Mouse (Mus musculus) myocyte (in vitro differentiated cells): ENCODE measurements around the gene Xpo6. TPM values are rescaled to one million over a fixed set of nuclear protein-coding genes. Genes with fewer than 3 reads are reported as not detected.

ENCODE experiments used
- H3K27me3 ChIP-seq: one replicate; pipeline ENCODE4 v1.6.1; 2011; ENCODE audit not compliant: control insufficient read depth, insufficient read depth, insufficient read length
- H3K36me3 ChIP-seq: one replicate; pipeline ENCODE4 v1.6.1; 2011; ENCODE audit not compliant: control insufficient read depth, insufficient read depth
- H3K4me2 ChIP-seq: one replicate; pipeline ENCODE4 v1.6.1; 2011; ENCODE audit warnings: low read depth, control low read depth
- H3K4me3 ChIP-seq: one replicate; pipeline ENCODE4 v1.5.1; 2011; ENCODE audit warnings: mild to moderate bottlenecking, control low read depth, moderate library complexity
- H3K79me2 ChIP-seq: one replicate; pipeline ENCODE4 v1.6.1; 2011; ENCODE audit not compliant: control insufficient read depth, insufficient read depth
- H3ac ChIP-seq: one replicate; pipeline ENCODE4 v1.6.1; 2011; ENCODE audit not compliant: control insufficient read depth, insufficient read length
- CEBPB ChIP-seq: IDR thresholded peaks from 2 replicates; pipeline ENCODE4 v1.6.1; 2011; ENCODE audit warnings: mild to moderate bottlenecking, moderate library complexity; ENCODE audit not compliant: poor library complexity, insufficient read depth, severe bottlenecking
- E2F4 ChIP-seq: IDR thresholded peaks from one replicate; pipeline ENCODE4 v1.6.1; 2011; ENCODE audit warnings: mild to moderate bottlenecking, control low read depth, moderate library complexity; ENCODE audit not compliant: insufficient read depth
- MAX ChIP-seq: IDR thresholded peaks from one replicate; pipeline ENCODE4 v1.6.1; 2011; ENCODE audit warnings: low read depth, mild to moderate bottlenecking, control low read depth
- MYOD1 ChIP-seq, 3 experiments: IDR thresholded peaks; one replicate each; pipeline ENCODE4 v1.6.1; 2011; ENCODE audit warnings: control low read depth in 2 of 3, low read depth in 2 of 3, mild to moderate bottlenecking in 2 of 3, moderate library complexity in 1 of 3; ENCODE audit not compliant: insufficient read length in 2 of 3, control insufficient read depth in 1 of 3
- MYOG ChIP-seq, 3 experiments: IDR thresholded peaks; one replicate each; pipeline ENCODE4 v1.6.1; 2011; ENCODE audit warnings: control low read depth in 2 of 3, low read depth in 2 of 3, mild to moderate bottlenecking in 2 of 3; ENCODE audit not compliant: insufficient read length in 2 of 3, control insufficient read depth in 1 of 3, insufficient read depth in 1 of 3
- POLR2A ChIP-seq: IDR thresholded peaks from one replicate; pipeline ENCODE4 v1.6.1; 2011; ENCODE audit warnings: low read depth, mild to moderate bottlenecking, control low read depth, moderate library complexity; ENCODE audit not compliant: insufficient read length
- POLR2AphosphoS2 ChIP-seq: IDR thresholded peaks from one replicate; pipeline ENCODE4 v1.6.1; 2011; ENCODE audit warnings: low read depth, control low read depth; ENCODE audit not compliant: insufficient read length
- REST ChIP-seq: IDR thresholded peaks from one replicate; pipeline ENCODE4 v1.6.1; 2011; ENCODE audit warnings: mild to moderate bottlenecking, control low read depth, moderate library complexity; ENCODE audit not compliant: insufficient read depth, insufficient read length
- SRF ChIP-seq: IDR thresholded peaks from one replicate; pipeline ENCODE4 v1.6.1; 2011; ENCODE audit warnings: low read depth; ENCODE audit not compliant: control insufficient read depth, insufficient read length
- TCF12 ChIP-seq: IDR thresholded peaks from one replicate; pipeline ENCODE4 v1.6.1; 2011; ENCODE audit warnings: mild to moderate bottlenecking, control low read depth; ENCODE audit not compliant: poor library complexity, insufficient read depth, severe bottlenecking
- TCF3 ChIP-seq: IDR thresholded peaks from one replicate; pipeline ENCODE4 v1.6.1; 2011; ENCODE audit warnings: low read depth, control low read depth; ENCODE audit not compliant: insufficient read length
- USF1 ChIP-seq: IDR thresholded peaks from one replicate; pipeline ENCODE4 v1.6.1; 2011; ENCODE audit warnings: low read depth, mild to moderate bottlenecking, control low read depth, moderate library complexity
- polyA plus RNA-seq: library from polyadenylated mRNA; unstranded; fragments of >200 nt; fragmentation: generic; extraction: Trizol; gene quantifications from one replicate; pipeline ENCODE4 v1.2.1, GENCODE M21; 2012; ENCODE audit warnings: missing spikeins

The Xpo6 gene
- polyA plus RNA-seq, 1 experiment = 36.4 TPM

DNA sequence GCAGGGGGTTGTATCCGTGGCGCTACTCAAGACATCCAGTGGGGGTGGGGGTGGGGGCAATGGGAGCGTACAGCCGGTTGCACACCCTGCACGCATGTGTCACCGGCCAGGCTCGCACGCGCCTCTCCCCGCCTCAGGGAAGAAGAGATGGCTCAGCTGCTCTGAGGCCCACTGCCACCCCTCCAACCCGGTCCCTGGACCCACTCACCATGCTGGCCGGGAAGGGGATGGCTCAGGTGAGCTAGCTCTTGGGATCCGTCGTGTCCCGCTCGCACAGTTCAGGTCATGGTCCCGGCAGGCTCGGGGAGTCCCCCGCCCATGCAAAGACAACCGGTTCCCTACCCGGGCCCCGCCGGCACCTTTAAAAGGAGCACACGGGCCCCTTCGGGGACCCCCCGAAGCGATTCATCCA lies 604 bp downstream of the Xpo6 start:
- Histone ChIP-seq H3K79me2 (peaks cover 53% of the 10 kb centered on the region), H3K4me3 (peak overlapping the region; percentile 66), H3ac (peak overlapping the region; percentile 80), H3K27me3 (peaks cover 2% of the 10 kb centered on the region), H3K36me3 (no peaks in the 10 kb centered on the region), H3K4me2 (peak overlapping the region; percentile 71)
- TF ChIP-seq POLR2A = peak; percentile 58
- TF ChIP-seq CEBPB = no peak
- no peak for TF ChIP-seq USF1
- TF ChIP-seq POLR2AphosphoS2 = peak; percentile 59
- peak in 1 of 3 experiments; percentile 79 for TF ChIP-seq MYOD1 (IDR thresholded peaks at IDR 0.05; ENCODE audit: control insufficient read depth in 1 of 3, insufficient read length in 2 of 3, low read depth in 2 of 3)
- peak in 2 of 3 experiments; percentile 58 to 79 for TF ChIP-seq MYOG (IDR thresholded peaks at IDR 0.05; ENCODE audit: control insufficient read depth in 1 of 3, insufficient read depth in 1 of 3, insufficient read length in 2 of 3, low read depth in 2 of 3)
- TF ChIP-seq SRF = no peak
- no peak for TF ChIP-seq TCF12
- no peak for TF ChIP-seq TCF3
- no peak for TF ChIP-seq MAX
- no peak for TF ChIP-seq E2F4
- TF ChIP-seq REST = no peak

DNA sequence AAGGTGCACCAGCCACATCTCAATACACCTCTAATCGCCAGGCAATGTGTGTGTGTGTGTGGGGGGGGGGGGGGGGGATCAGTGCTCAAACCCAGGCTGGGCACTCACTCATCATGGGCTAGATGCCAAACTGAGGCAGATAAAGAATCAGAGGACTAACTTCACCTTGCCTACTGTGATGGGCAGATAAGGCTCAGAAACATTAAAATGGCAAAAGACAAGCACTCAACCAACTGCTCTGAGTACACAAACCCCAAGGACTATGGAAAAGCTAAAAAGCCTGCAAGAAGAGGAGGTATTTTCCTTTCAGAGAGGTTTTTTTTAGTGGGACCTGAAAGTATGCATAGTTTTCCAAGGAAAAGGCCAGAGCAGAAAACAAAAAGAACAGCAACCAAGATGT lies 1.4 kb downstream of the Xpo6 start:
- Histone ChIP-seq H3K4me2 (peak overlapping the region; percentile 71), H3ac (peak overlapping the region; percentile 80), H3K36me3 (no peaks in the 10 kb centered on the region), H3K4me3 (peak overlapping the region; percentile 66), H3K79me2 (peaks cover 60% of the 10 kb centered on the region), H3K27me3 (no peaks in the 10 kb centered on the region)
- TF ChIP-seq TCF12 = no peak
- TF ChIP-seq USF1 = no peak
- no peak for TF ChIP-seq TCF3
- no peak for TF ChIP-seq MAX
- no peak for TF ChIP-seq CEBPB
- no peak for TF ChIP-seq E2F4
- TF ChIP-seq REST = no peak
- no peak for TF ChIP-seq MYOG (IDR thresholded peaks at IDR 0.05; ENCODE audit: control insufficient read depth in 1 of 3, insufficient read depth in 1 of 3, insufficient read length in 2 of 3, low read depth in 2 of 3)
- no peak for TF ChIP-seq POLR2A
- no peak for TF ChIP-seq SRF

GRCm38 (mm10) chr7:126194175-126194574 lies 6.1 kb downstream of the Xpo6 start:
- no peak for TF ChIP-seq SRF
- no peak for TF ChIP-seq USF1
- TF ChIP-seq MYOG (IDR thresholded peaks at IDR 0.05; ENCODE audit: control insufficient read depth in 1 of 3, insufficient read depth in 1 of 3, insufficient read length in 2 of 3, low read depth in 2 of 3) = no peak
- TF ChIP-seq REST = no peak
- no peak for TF ChIP-seq POLR2A
- no peak for TF ChIP-seq TCF3
- TF ChIP-seq TCF12 = no peak
- no peak for TF ChIP-seq E2F4
- Histone ChIP-seq H3K27me3 (no peaks in the 10 kb centered on the region), H3K36me3 (no peaks in the 10 kb centered on the region)

GRCm38 (mm10) chr7:126191471-126191870 lies 8.8 kb downstream of the Xpo6 start:
- H3K4me2 ChIP-seq = no peak overlapping the region
- no peaks in the 10 kb centered on the region for H3K36me3 ChIP-seq
- TF ChIP-seq MYOG (IDR thresholded peaks at IDR 0.05; ENCODE audit: control insufficient read depth in 1 of 3, insufficient read depth in 1 of 3, insufficient read length in 2 of 3, low read depth in 2 of 3) (no peak), MYOD1 (IDR thresholded peaks at IDR 0.05; ENCODE audit: control insufficient read depth in 1 of 3, insufficient read length in 2 of 3, low read depth in 2 of 3) (peak; percentile 57 to 86 (median 68)), POLR2AphosphoS2 (no peak), SRF (no peak), TCF12 (no peak), TCF3 (no peak), CEBPB (no peak), REST (no peak)
- H3K27me3 ChIP-seq = no peaks in the 10 kb centered on the region
- peaks cover 90% of the 10 kb centered on the region for H3K79me2 ChIP-seq
- H3K4me3 ChIP-seq = no peak overlapping the region
- no peak overlapping the region for H3ac ChIP-seq

More at GRCm38 (mm10) chr7:126194175-126194574, 6.1 kb downstream of the Xpo6 start:
- Histone ChIP-seq H3K79me2 (peaks cover 90% of the 10 kb centered on the region), H3ac (no peak overlapping the region), H3K4me3 (no peak overlapping the region), H3K4me2 (no peak overlapping the region)

DNA sequence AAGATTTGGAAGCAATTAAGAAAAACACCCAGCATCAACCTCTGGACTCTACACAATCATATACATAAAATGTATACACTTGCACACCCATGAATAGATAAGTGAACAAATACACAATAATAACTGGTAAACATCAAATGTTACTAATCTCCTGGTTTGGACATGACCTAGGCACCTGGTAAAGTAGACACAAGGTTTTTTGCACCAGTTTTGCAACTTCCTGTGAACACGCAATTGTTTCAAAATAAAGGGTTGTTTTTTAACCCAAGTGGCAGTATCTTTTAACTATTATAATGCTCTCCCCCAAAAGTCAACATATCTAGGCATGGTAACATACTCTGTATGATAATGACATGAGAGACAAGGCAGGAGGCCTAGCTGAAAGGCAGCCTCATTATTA lies 10.8 kb downstream of the Xpo6 start:
- Histone ChIP-seq H3K79me2 (peaks cover 87% of the 10 kb centered on the region), H3K4me2 (no peak overlapping the region), H3ac (no peak overlapping the region), H3K27me3 (no peaks in the 10 kb centered on the region), H3K36me3 (no peaks in the 10 kb centered on the region), H3K4me3 (no peak overlapping the region)
- no peak for TF ChIP-seq POLR2AphosphoS2
- no peak for TF ChIP-seq TCF12
- TF ChIP-seq E2F4 = no peak
- no peak for TF ChIP-seq MYOD1 (IDR thresholded peaks at IDR 0.05; ENCODE audit: control insufficient read depth in 1 of 3, insufficient read length in 2 of 3, low read depth in 2 of 3)
- no peak for TF ChIP-seq CEBPB
- TF ChIP-seq REST = no peak
- TF ChIP-seq USF1 = no peak
- TF ChIP-seq TCF3 = no peak
- TF ChIP-seq POLR2A = no peak
